Mouse (Mus musculus) right cerebral cortex, postnatal 25 days (tissue): ENCODE measurements around the gene Chst7.
A peak's percentile ranks its signal among the peaks of the same experiment; 100 is the strongest.

Experiments
- DNase-seq: peaks from one replicate; pipeline ENCODE4 v3.0.0; 2022

Gene Chst7

GRCm38 (mm10) chrX:20059381-20059971, at the start of gene Chst7:
Chst7 (plus strand) TSS chrX:20059560.
- DNase-seq: peak; percentile 21

- DNase-seq: no peak
These were observed 47.1 kb upstream of the Chst7 start for GRCm38 (mm10) chrX:20012211-20012610.

GRCm38 (mm10) chrX:20020942-20021341, 38.4 kb upstream of the Chst7 start:
- DNase-seq: no peak

GRCm38 (mm10) chrX:20060096-20060768, 872 bp downstream of the Chst7 start:
- DNase-seq: peak; percentile 6

GRCm38 (mm10) chrX:20060769-20061315, 1.5 kb downstream of the Chst7 start:
- no peak for DNase-seq

GRCm38 (mm10) chrX:20061764-20062480, 2.6 kb downstream of the Chst7 start:
- DNase-seq: no peak

GRCm38 (mm10) chrX:20066636-20067035, 7.3 kb downstream of the Chst7 start:
- DNase-seq: no peak

- DNase-seq: no peak
These were observed 10.8 kb downstream of the Chst7 start for GRCm38 (mm10) chrX:20070196-20070595.

- DNase-seq: no peak
These were observed 58.4 kb downstream of the Chst7 start for GRCm38 (mm10) chrX:20117717-20118116.

- DNase-seq: no peak
These were observed 66.1 kb downstream of the Chst7 start for GRCm38 (mm10) chrX:20125481-20125880.

- no peak for DNase-seq
These were observed 69.6 kb downstream of the Chst7 start for GRCm38 (mm10) chrX:20128951-20129350.

- no peak for DNase-seq
These were observed 70.1 kb downstream of the Chst7 start for GRCm38 (mm10) chrX:20129466-20129865.
